Mouse (Mus musculus) heart, embryonic 16.5 days (tissue): ENCODE results near the gene Vsig8. TPM values are rescaled to one million over a fixed set of nuclear protein-coding genes. Genes with fewer than 3 reads are reported as not detected.

Experiments
- ATAC-seq: fragments of 200-750 bp; cut with Nextera tagmentation; replicated peaks from 2 replicates; pipeline ENCODE4 v1.8.0; 2017; ENCODE audit warnings: moderate number of reproducible peaks; ENCODE audit not compliant: insufficient read depth, low FRiP score; ENCODE audit errors: extremely low read depth
- H3K27ac ChIP-seq: fragments of 300-500 bp; sonication (generic); 2 replicates; pipeline ENCODE4 v1.5.1; 2014; ENCODE audit warnings: mild to moderate bottlenecking, low read length, control low read depth, moderate library complexity
- H3K27me3 ChIP-seq: fragments of 300-500 bp; sonication (generic); 2 replicates; pipeline ENCODE4 v1.6.1; 2014; ENCODE audit warnings: low read length, mixed read lengths; ENCODE audit not compliant: control insufficient read depth, insufficient read depth
- H3K36me3 ChIP-seq: fragments of 300-500 bp; sonication (generic); 2 replicates; pipeline ENCODE4 v1.6.1; 2014; ENCODE audit not compliant: control insufficient read depth, insufficient read depth
- H3K4me1 ChIP-seq: fragments of 300-500 bp; sonication (generic); 2 replicates; pipeline ENCODE4 v1.6.1; 2014; ENCODE audit warnings: low read length, mixed read lengths; ENCODE audit not compliant: control insufficient read depth, insufficient read depth
- H3K4me2 ChIP-seq: fragments of 300-500 bp; sonication (generic); 2 replicates; pipeline ENCODE4 v1.6.1; 2014; ENCODE audit warnings: low read depth, mild to moderate bottlenecking, control low read depth, low read length
- H3K4me3 ChIP-seq: fragments of 300-500 bp; sonication (generic); 2 replicates; pipeline ENCODE4 v1.5.1; 2014; ENCODE audit warnings: mild to moderate bottlenecking, control low read depth, low read length
- H3K9ac ChIP-seq: fragments of 300-500 bp; sonication (generic); 2 replicates; pipeline ENCODE4 v1.6.1; 2014; ENCODE audit warnings: low read length, control low read depth
- H3K9me3 ChIP-seq: fragments of 300-500 bp; sonication (generic); replicated peaks from 2 replicates; pipeline ENCODE4 v1.6.1; 2016; ENCODE audit warnings: low read length; ENCODE audit not compliant: control insufficient read depth
- WGBS: fragments of 180-500 bp; shearing (Covaris S2); extraction: QIAGEN DNeasy Blood & Tissue Kit; methylation state at CpG from one replicate; pipeline ENCODE4 v1.1.7; 2014; 5-methylcytosine and 5-hydroxymethylcytosine counted together
- polyA plus RNA-seq: library from polyadenylated mRNA; unstranded; fragments of >200 nt; fragmentation: Nextera tagmentation; extraction: Ambion mirVana; gene quantifications from 2 replicates; pipeline ENCODE4 v1.2.1, GENCODE M21; 2015

The Vsig8 gene
- polyA plus RNA-seq, 1 experiment from 2014 or later: 0.55 TPM

- 66% methylated on average over 7 of the region's 7 CpGs for WGBS
These were observed 34.6 kb downstream of the Vsig8 start, which contains the start of gene Slamf8 for GRCm38 (mm10) chr1:172590385-172590784. TSS of gene Slamf8 (minus strand) at chr1:172590568.

GRCm38 (mm10) chr1:172593321-172593720, 37.6 kb downstream of the Vsig8 start:
- Histone ChIP-seq H3K27me3 (no peaks in the 10 kb centered on the region), H3K4me2 (no peak overlapping the region), H3K9ac (no peak overlapping the region), H3K4me3 (no peak overlapping the region), H3K27ac (no peak overlapping the region), H3K9me3 (no peaks in the 10 kb centered on the region), H3K36me3 (no peaks in the 10 kb centered on the region), H3K4me1 (no peaks in the 10 kb centered on the region)
- ATAC-seq: no peak
- 61% methylated on average over 3 of the region's 3 CpGs for WGBS

More at GRCm38 (mm10) chr1:172590385-172590784, 34.6 kb downstream of the Vsig8 start, which contains the start of gene Slamf8:
- no peak within 1 kb of the TSS for H3K9ac ChIP-seq
- no peaks in the 10 kb centered on the region for H3K9me3 ChIP-seq
- H3K36me3 ChIP-seq: no peaks in the 10 kb centered on the region
- H3K4me2 ChIP-seq: no peak within 1 kb of the TSS
- H3K27ac ChIP-seq: no peak within 1 kb of the TSS
- H3K27me3 ChIP-seq: peaks cover 9% of the 10 kb centered on the region
- no peak within 1 kb of the TSS for H3K4me3 ChIP-seq
- no peaks in the 10 kb centered on the region for H3K4me1 ChIP-seq
- ATAC-seq: no peak

- no peaks in the 10 kb centered on the region for H3K4me1 ChIP-seq
- H3K27ac ChIP-seq: no peak overlapping the region
- 76% methylated on average over 2 of the region's 2 CpGs for WGBS
- H3K36me3 ChIP-seq: no peaks in the 10 kb centered on the region
- no peaks in the 10 kb centered on the region for H3K27me3 ChIP-seq
- H3K4me2 ChIP-seq: no peak overlapping the region
- ATAC-seq: no peak
- no peak overlapping the region for H3K9ac ChIP-seq
- H3K4me3 ChIP-seq: no peak overlapping the region
- no peaks in the 10 kb centered on the region for H3K9me3 ChIP-seq
These were observed 38.2 kb downstream of the Vsig8 start for GRCm38 (mm10) chr1:172593956-172594355.

GRCm38 (mm10) chr1:172594495-172594894, 38.8 kb downstream of the Vsig8 start:
- no peak for ATAC-seq
- no peak overlapping the region for H3K9ac ChIP-seq

GRCm38 (mm10) chr1:172602326-172602725, 46.6 kb downstream of the Vsig8 start, which contains the start of gene Fcrl6:
TSS of gene Fcrl6 (minus strand) at chr1:172602551.
- no peaks in the 10 kb centered on the region for H3K36me3 ChIP-seq
- no peak within 1 kb of the TSS for H3K27ac ChIP-seq
- no peaks in the 10 kb centered on the region for H3K9me3 ChIP-seq
- WGBS: 50% methylated on average over 1 of the region's 1 CpGs
- H3K27me3 ChIP-seq: no peaks in the 10 kb centered on the region
- no peaks in the 10 kb centered on the region for H3K4me1 ChIP-seq
- ATAC-seq: no peak
- H3K4me3 ChIP-seq: no peak within 1 kb of the TSS
- no peak within 1 kb of the TSS for H3K9ac ChIP-seq
- no peak within 1 kb of the TSS for H3K4me2 ChIP-seq

More at GRCm38 (mm10) chr1:172594495-172594894, 38.8 kb downstream of the Vsig8 start:
- Histone ChIP-seq H3K36me3 (no peaks in the 10 kb centered on the region), H3K27ac (no peak overlapping the region), H3K4me1 (no peaks in the 10 kb centered on the region), H3K4me3 (no peak overlapping the region), H3K27me3 (no peaks in the 10 kb centered on the region), H3K9me3 (no peaks in the 10 kb centered on the region), H3K4me2 (no peak overlapping the region)

- Histone ChIP-seq H3K27me3 (no peaks in the 10 kb centered on the region; the same call in 1 of the 2 replicates), H3K36me3 (no peaks in the 10 kb centered on the region), H3K4me2 (no peak overlapping the region), H3K27ac (no peak overlapping the region), H3K4me3 (no peak overlapping the region), H3K4me1 (no peaks in the 10 kb centered on the region), H3K9ac (no peak overlapping the region), H3K9me3 (no peaks in the 10 kb centered on the region)
- no peak for ATAC-seq
- WGBS: 66% methylated on average over 10 of the region's 10 CpGs
These were observed 55.6 kb downstream of the Vsig8 start for GRCm38 (mm10) chr1:172611304-172611703.

GRCm38 (mm10) chr1:172612745-172613144, 57.0 kb downstream of the Vsig8 start:
- Histone ChIP-seq H3K9ac (no peak overlapping the region), H3K4me3 (no peak overlapping the region), H3K27ac (no peak overlapping the region), H3K27me3 (no peaks in the 10 kb centered on the region; the same call in 1 of the 2 replicates), H3K4me2 (no peak overlapping the region), H3K9me3 (no peaks in the 10 kb centered on the region), H3K36me3 (no peaks in the 10 kb centered on the region), H3K4me1 (no peaks in the 10 kb centered on the region)
- no peak for ATAC-seq
- 26% methylated on average over 1 of the region's 1 CpGs for WGBS

Other genes with a start within 250 kb of the Vsig8 start
- gene Kcnj9, start 226.6 kb upstream of the Vsig8 start, polyA plus RNA-seq: not detected in 2 replicates
- 0.04 and 0.05 TPM in 2 replicates for gene Kcnj10, start 214.7 kb upstream of the Vsig8 start, polyA plus RNA-seq
- gene Pigm, start 179.4 kb upstream of the Vsig8 start, polyA plus RNA-seq: 3.5 and 3.7 TPM in 2 replicates
- gene Slamf9, start 80.6 kb upstream of the Vsig8 start, polyA plus RNA-seq: 0.77 and 0.95 TPM in 2 replicates
- gene Igsf9, start 74.2 kb upstream of the Vsig8 start, polyA plus RNA-seq: 3.3 and 4.8 TPM in 2 replicates
- 323 and 328 TPM in 2 replicates for gene Tagln2, start 55.9 kb upstream of the Vsig8 start, polyA plus RNA-seq
- 3.0 and 3.2 TPM in 2 replicates for gene Cfap45, start 35.1 kb upstream of the Vsig8 start, polyA plus RNA-seq
- 0.35 TPM in 2 replicates for gene Slamf8, start 34.6 kb downstream of the Vsig8 start, polyA plus RNA-seq
- not detected in 2 replicates for gene Fcrl6, start 46.6 kb downstream of the Vsig8 start, polyA plus RNA-seq
- gene Dusp23, start 77.0 kb downstream of the Vsig8 start, polyA plus RNA-seq: 11.4 and 12.2 TPM in 2 replicates
- gene Crp, start 142.1 kb downstream of the Vsig8 start, polyA plus RNA-seq: 0.09 and 0.13 TPM in 2 replicates